Mouse (Mus musculus) spleen, adult 2 months (tissue): ENCODE data around the gene Bmper. TPM values are rescaled to one million over a fixed set of nuclear protein-coding genes. Genes with fewer than 3 reads are reported as not detected.

ENCODE experiments used
- DNase-seq, 2 experiments: peaks; one replicate each; pipeline versions ENCODE4 v3.0.0 to v3.0.0-alpha.2; 2012 to 2021; ENCODE audit warnings: low spot score in 2 of 2, low read depth in 1 of 2
- H3K27ac ChIP-seq: fragments of 200-500 bp; 2 replicates; pipeline ENCODE4 v1.5.1; 2012; ENCODE audit warnings: low read length, inconsistent platforms; ENCODE audit not compliant: insufficient read depth
- H3K27me3 ChIP-seq: fragments of 200-500 bp; 2 replicates; pipeline ENCODE4 v1.6.1; 2012; ENCODE audit warnings: mild to moderate bottlenecking, moderate library complexity, low read length, inconsistent platforms; ENCODE audit not compliant: control insufficient read depth, insufficient read depth
- H3K36me3 ChIP-seq: fragments of 200-500 bp; 2 replicates; pipeline ENCODE4 v1.6.1; 2012; ENCODE audit warnings: mild to moderate bottlenecking, low read length, inconsistent platforms; ENCODE audit not compliant: control insufficient read depth, insufficient read depth
- H3K4me1 ChIP-seq: fragments of 200-500 bp; 2 replicates; pipeline ENCODE4 v1.6.1; 2011; ENCODE audit warnings: inconsistent platforms; ENCODE audit not compliant: control insufficient read depth, insufficient read depth, insufficient read length
- H3K4me3 ChIP-seq: fragments of 200-500 bp; 2 replicates; pipeline ENCODE4 v1.5.1; 2011; ENCODE audit warnings: mild to moderate bottlenecking, inconsistent platforms; ENCODE audit not compliant: insufficient read depth, insufficient read length; ENCODE audit errors: extremely low read depth
- CTCF ChIP-seq: fragments of 200-500 bp; IDR thresholded peaks from 2 replicates; pipeline ENCODE4 v1.5.1; 2011; ENCODE audit warnings: mild to moderate bottlenecking, inconsistent platforms; ENCODE audit not compliant: insufficient read depth, insufficient read length, insufficient replicate concordance; ENCODE audit errors: extremely low read depth
- POLR2A ChIP-seq: fragments of 200-500 bp; IDR thresholded peaks from 2 replicates; pipeline ENCODE4 v1.6.1; 2011; ENCODE audit warnings: low read depth, low read length, inconsistent platforms
- WGBS: fragments of 180-500 bp; shearing (Covaris S2); methylation state at CpG from one replicate; pipeline ENCODE4 v1.1.7; 2018; 5-methylcytosine and 5-hydroxymethylcytosine counted together
- polyA plus RNA-seq: library from polyadenylated mRNA; depleted of rRNA; stranded (reverse); fragments of >200 nt; gene quantifications from 2 replicates; pipeline ENCODE4 v1.2.3, GENCODE M21; 2012

Bmper gene
- polyA plus RNA-seq, 1 experiment = 0.44 TPM

- 90% methylated on average over 9 of the region's 9 CpGs for WGBS
- Histone ChIP-seq H3K27me3 (no peaks in the 10 kb centered on the region), H3K36me3 (no peaks in the 10 kb centered on the region), H3K4me1 (no peaks in the 10 kb centered on the region), H3K4me3 (no peak overlapping the region), H3K27ac (no peak overlapping the region)
- TF ChIP-seq CTCF (no peak), POLR2A (no peak)
- no peak for DNase-seq
Measured at GRCm38 (mm10) chr9:23246389-23246788, 23.5 kb downstream of the Bmper start.

- peak in 1 of 2 experiments; percentile 48 for DNase-seq
- Histone ChIP-seq H3K27me3 (no peaks in the 10 kb centered on the region), H3K27ac (no peak overlapping the region), H3K4me1 (no peaks in the 10 kb centered on the region), H3K4me3 (no peak overlapping the region), H3K36me3 (no peaks in the 10 kb centered on the region)
- 10% methylated on average over 5 of the region's 5 CpGs for WGBS
- peak; percentile 79 for TF ChIP-seq CTCF
- TF ChIP-seq POLR2A = no peak
Measured at GRCm38 (mm10) chr9:23250026-23250425, 27.1 kb downstream of the Bmper start.

GRCm38 (mm10) chr9:23251001-23251400 lies 28.1 kb downstream of the Bmper start:
- H3K4me3 ChIP-seq = no peak overlapping the region
- no peak for DNase-seq
- TF ChIP-seq POLR2A (no peak), CTCF (no peak)
- WGBS = 86% methylated on average over 6 of the region's 6 CpGs
- H3K36me3 ChIP-seq = no peaks in the 10 kb centered on the region
- H3K27ac ChIP-seq = no peak overlapping the region
- no peaks in the 10 kb centered on the region for H3K4me1 ChIP-seq
- H3K27me3 ChIP-seq = no peaks in the 10 kb centered on the region

- Histone ChIP-seq H3K36me3 (no peaks in the 10 kb centered on the region), H3K27me3 (no peaks in the 10 kb centered on the region), H3K4me3 (no peak overlapping the region), H3K27ac (no peak overlapping the region), H3K4me1 (no peaks in the 10 kb centered on the region)
- 91% methylated on average over 6 of the region's 6 CpGs for WGBS
- TF ChIP-seq POLR2A (no peak), CTCF (no peak)
- no peak for DNase-seq
Measured at GRCm38 (mm10) chr9:23253624-23254023, 30.7 kb downstream of the Bmper start.

GRCm38 (mm10) chr9:23254237-23255214 lies 31.6 kb downstream of the Bmper start:
- no peak for DNase-seq
- Histone ChIP-seq H3K4me3 (no peak overlapping the region), H3K36me3 (no peaks in the 10 kb centered on the region), H3K27ac (no peak overlapping the region), H3K27me3 (no peaks in the 10 kb centered on the region), H3K4me1 (no peaks in the 10 kb centered on the region)
- 76% methylated on average over 37 of the region's 37 CpGs for WGBS
- TF ChIP-seq POLR2A (no peak), CTCF (no peak)

GRCm38 (mm10) chr9:23255841-23256240 lies 33.0 kb downstream of the Bmper start:
- no peaks in the 10 kb centered on the region for H3K27me3 ChIP-seq
- no peaks in the 10 kb centered on the region for H3K4me1 ChIP-seq
- no peaks in the 10 kb centered on the region for H3K36me3 ChIP-seq
- H3K27ac ChIP-seq = no peak overlapping the region
- TF ChIP-seq POLR2A (no peak), CTCF (no peak)
- no peak for DNase-seq
- H3K4me3 ChIP-seq = no peak overlapping the region
- 94% methylated on average over 2 of the region's 2 CpGs for WGBS

GRCm38 (mm10) chr9:23256576-23256975 lies 33.7 kb downstream of the Bmper start:
- no peak for TF ChIP-seq POLR2A
- no peak for TF ChIP-seq CTCF
- H3K27me3 ChIP-seq = no peaks in the 10 kb centered on the region
- no peak for DNase-seq
- no peaks in the 10 kb centered on the region for H3K36me3 ChIP-seq
- H3K27ac ChIP-seq = no peak overlapping the region
- no peak overlapping the region for H3K4me3 ChIP-seq
- H3K4me1 ChIP-seq = no peaks in the 10 kb centered on the region
- WGBS = 79% methylated on average over 2 of the region's 2 CpGs
